Mouse (Mus musculus) lung, embryonic 16.5 days (tissue): ENCODE results near the gene Cdadc1. TPM values are rescaled to one million over a fixed set of nuclear protein-coding genes. Genes with fewer than 3 reads are reported as not detected.
"Not testable (repeated sequence)": the region's sequence is repeated elsewhere in the genome, so short reads cannot be mapped to it uniquely, and the experiment has no call there.

Source experiments
- ATAC-seq: fragments of 200-750 bp; cut with Nextera tagmentation; 2 replicates; pipeline ENCODE4 v1.8.0; 2017; ENCODE audit warnings: low read depth, mild to moderate bottlenecking, moderate library complexity
- H3K27ac ChIP-seq: fragments of 300-500 bp; sonication (generic); 2 replicates; pipeline ENCODE4 v1.5.1; 2014; ENCODE audit warnings: mild to moderate bottlenecking, control low read depth, low read length
- H3K27me3 ChIP-seq: fragments of 300-500 bp; sonication (generic); 2 replicates; pipeline ENCODE4 v1.6.1; 2014; ENCODE audit warnings: low read depth, low read length, mixed read lengths; ENCODE audit not compliant: control insufficient read depth, insufficient read depth
- H3K36me3 ChIP-seq: fragments of 300-500 bp; sonication (generic); 2 replicates; pipeline ENCODE4 v1.6.1; 2014; ENCODE audit warnings: low read length; ENCODE audit not compliant: control insufficient read depth, insufficient read depth
- H3K4me1 ChIP-seq: fragments of 300-500 bp; sonication (generic); replicated peaks from 2 replicates; pipeline ENCODE4 v1.6.1; 2014; ENCODE audit warnings: low read length, mixed read lengths; ENCODE audit not compliant: control insufficient read depth, insufficient read depth
- H3K4me2 ChIP-seq: fragments of 300-500 bp; sonication (generic); 2 replicates; pipeline ENCODE4 v1.6.1; 2014; ENCODE audit warnings: low read depth, low read length, control low read depth
- H3K4me3 ChIP-seq: fragments of 300-500 bp; sonication (generic); 2 replicates; pipeline ENCODE4 v1.5.1; 2014; ENCODE audit warnings: mild to moderate bottlenecking, low read length, control low read depth
- H3K9ac ChIP-seq: fragments of 300-500 bp; sonication (generic); 2 replicates; pipeline ENCODE4 v1.6.1; 2014; ENCODE audit warnings: low read length, control low read depth
- H3K9me3 ChIP-seq: fragments of 300-500 bp; sonication (generic); 2 replicates; pipeline ENCODE4 v1.6.1; 2016; ENCODE audit warnings: low read length; ENCODE audit not compliant: control insufficient read depth
- WGBS: fragments of 180-500 bp; shearing (Covaris S2); extraction: QIAGEN DNeasy Blood & Tissue Kit; methylation state at CpG from one replicate; pipeline ENCODE4 v1.1.7; 2014; 5-methylcytosine and 5-hydroxymethylcytosine counted together
- polyA plus RNA-seq: library from polyadenylated mRNA; unstranded; fragments of >200 nt; fragmentation: Nextera tagmentation; extraction: Ambion mirVana; gene quantifications from 2 replicates; pipeline ENCODE4 v1.2.1, GENCODE M21; 2015

Cdadc1 gene
- polyA plus RNA-seq, 1 experiment from 2014 or later: 35.3 TPM

DNA sequence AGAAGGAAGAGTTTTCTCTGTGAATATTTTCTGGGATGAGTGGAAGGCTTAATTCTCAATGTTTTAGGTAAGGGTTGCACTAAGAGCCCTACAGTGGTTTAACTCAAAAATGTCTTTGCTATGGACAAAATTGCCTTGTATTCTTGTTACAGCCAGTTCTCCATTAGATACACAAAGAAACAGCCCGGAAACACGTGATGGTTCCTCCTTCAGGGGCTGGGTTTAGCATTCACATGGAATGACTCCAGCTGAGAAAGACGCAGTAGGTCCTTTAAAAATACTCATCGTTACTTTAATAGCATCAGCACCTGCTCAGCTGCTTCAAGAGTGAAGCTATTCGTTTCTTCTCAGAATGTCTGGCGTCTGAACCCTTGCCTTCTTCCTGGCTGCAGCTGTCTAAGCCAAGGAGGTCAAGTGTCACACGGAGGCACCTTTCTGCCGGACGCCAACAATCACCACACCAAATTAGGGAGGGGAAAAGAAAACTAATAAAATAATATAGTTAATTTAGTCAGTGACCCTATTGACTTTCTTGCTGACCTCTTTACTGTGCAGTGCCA is 26.6 kb upstream of the Cdadc1 start:
- no peaks in the 10 kb centered on the region for H3K36me3 ChIP-seq
- H3K4me3 ChIP-seq: no peak overlapping the region
- peaks cover 8% of the 10 kb centered on the region; the same call in 1 of the 2 replicates for H3K27me3 ChIP-seq
- no peaks in the 10 kb centered on the region for H3K9me3 ChIP-seq
- no peak overlapping the region for H3K9ac ChIP-seq
- no peak overlapping the region for H3K27ac ChIP-seq
- peaks cover 19% of the 10 kb centered on the region for H3K4me1 ChIP-seq
- ATAC-seq: no peak
- WGBS: 40% methylated on average over 9 of the region's 9 CpGs
- H3K4me2 ChIP-seq: peak overlapping the region; percentile 86

GRCm38 (mm10) chr14:59616802-59617201 is 19.0 kb upstream of the Cdadc1 start:
- 71% methylated on average over 7 of the region's 7 CpGs for WGBS
- H3K27ac ChIP-seq: no peak overlapping the region
- H3K36me3 ChIP-seq: no peaks in the 10 kb centered on the region
- no peaks in the 10 kb centered on the region for H3K4me1 ChIP-seq
- H3K9ac ChIP-seq: no peak overlapping the region
- H3K9me3 ChIP-seq: no peaks in the 10 kb centered on the region
- no peak overlapping the region for H3K4me2 ChIP-seq
- no peaks in the 10 kb centered on the region; the same call in 1 of the 2 replicates for H3K27me3 ChIP-seq
- no peak for ATAC-seq
- H3K4me3 ChIP-seq: no peak overlapping the region

GRCm38 (mm10) chr14:59614149-59614548 is 16.4 kb upstream of the Cdadc1 start:
- H3K27ac ChIP-seq, H3K4me3 ChIP-seq, H3K27me3 ChIP-seq, H3K9me3 ChIP-seq, H3K4me1 ChIP-seq, ATAC-seq, H3K4me2 ChIP-seq, H3K36me3 ChIP-seq, H3K9ac ChIP-seq: not testable (repeated sequence)
- WGBS: 70% methylated on average over 3 of the region's 3 CpGs

DNA sequence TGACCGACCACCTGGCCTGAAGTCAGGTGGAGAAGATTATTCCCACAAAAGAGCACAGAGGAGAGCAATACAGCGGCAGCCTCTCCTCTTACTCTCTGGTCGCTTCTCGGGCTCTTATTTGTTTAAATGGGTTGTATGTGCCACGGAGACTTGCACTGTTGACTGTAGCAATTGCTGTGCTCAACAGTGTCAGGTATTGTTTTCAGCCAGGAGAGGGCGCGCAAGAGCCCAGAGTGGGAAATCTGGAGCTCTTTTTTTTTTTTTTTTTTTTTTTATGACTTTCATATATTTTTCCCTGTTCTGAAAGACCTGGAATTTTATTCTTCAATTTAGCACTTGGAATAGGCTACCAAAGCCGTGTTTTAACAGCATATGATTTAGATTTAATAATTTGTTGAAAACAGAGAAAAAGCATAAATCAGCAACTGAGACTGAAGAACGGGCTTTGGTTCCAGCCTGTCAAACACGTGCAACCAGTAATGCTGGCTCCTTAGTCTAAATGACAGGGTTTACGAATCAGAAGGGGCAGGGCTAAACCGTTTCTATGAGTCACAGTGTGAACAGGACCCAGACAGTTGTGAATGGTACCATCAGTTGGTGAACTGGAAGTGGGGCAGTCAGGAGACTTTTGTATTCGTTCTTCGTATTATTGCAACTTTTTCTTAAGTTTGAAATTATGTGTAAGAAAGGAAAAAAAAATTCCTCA is 15.3 kb upstream of the Cdadc1 start:
- no peaks in the 10 kb centered on the region for H3K4me1 ChIP-seq
- H3K27me3 ChIP-seq: no peaks in the 10 kb centered on the region; the same call in 1 of the 2 replicates
- no peaks in the 10 kb centered on the region for H3K9me3 ChIP-seq
- no peak for ATAC-seq
- no peak overlapping the region for H3K9ac ChIP-seq
- WGBS: 40% methylated on average over 14 of the region's 14 CpGs
- H3K36me3 ChIP-seq: no peaks in the 10 kb centered on the region
- no peak overlapping the region for H3K4me3 ChIP-seq
- H3K4me2 ChIP-seq: no peak overlapping the region
- H3K27ac ChIP-seq: no peak overlapping the region

DNA sequence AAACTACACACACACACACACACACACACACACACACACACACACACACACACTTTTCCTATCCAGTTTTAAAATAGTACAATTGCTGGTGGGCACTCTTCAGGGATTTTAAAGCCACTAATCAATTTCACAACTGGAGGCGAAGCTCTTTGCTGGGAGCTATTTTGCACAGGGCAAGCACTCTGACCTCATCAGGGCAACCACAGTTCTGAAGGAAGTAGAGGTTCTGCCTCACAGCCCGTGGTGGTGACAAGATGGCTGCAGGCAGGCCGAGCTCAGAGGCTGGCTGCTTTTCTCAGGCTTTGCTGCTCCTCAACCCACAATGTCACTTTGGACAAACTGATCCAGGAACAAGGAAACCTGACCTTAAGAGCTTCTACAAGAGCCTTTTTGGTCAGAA is 9.3 kb upstream of the Cdadc1 start:
- Histone ChIP-seq H3K27ac (no peak overlapping the region), H3K4me1 (no peaks in the 10 kb centered on the region), H3K4me3 (no peak overlapping the region), H3K9me3 (no peaks in the 10 kb centered on the region), H3K4me2 (no peak overlapping the region), H3K36me3 (no peaks in the 10 kb centered on the region), H3K27me3 (peaks cover 2% of the 10 kb centered on the region; the same call in 1 of the 2 replicates), H3K9ac (no peak overlapping the region)
- ATAC-seq: no peak
- WGBS: 44% methylated on average over 3 of the region's 3 CpGs

- Histone ChIP-seq H3K4me1 (no peaks in the 10 kb centered on the region), H3K27me3 (peaks cover 2% of the 10 kb centered on the region; the same call in 1 of the 2 replicates), H3K27ac (no peak overlapping the region), H3K4me2 (no peak overlapping the region), H3K36me3 (no peaks in the 10 kb centered on the region), H3K4me3 (no peak overlapping the region), H3K9me3 (no peaks in the 10 kb centered on the region), H3K9ac (no peak overlapping the region)
- WGBS: 13% methylated on average over 5 of the region's 5 CpGs
- ATAC-seq: no peak
Observed at GRCm38 (mm10) chr14:59605671-59606353, 8.1 kb upstream of the Cdadc1 start.

GRCm38 (mm10) chr14:59604002-59604645 is 6.4 kb upstream of the Cdadc1 start:
- Histone ChIP-seq H3K27me3 (peaks cover 2% of the 10 kb centered on the region; the same call in 1 of the 2 replicates), H3K9me3 (no peaks in the 10 kb centered on the region), H3K4me3 (no peak overlapping the region), H3K36me3 (no peaks in the 10 kb centered on the region), H3K9ac (no peak overlapping the region), H3K4me1 (no peaks in the 10 kb centered on the region), H3K27ac (no peak overlapping the region), H3K4me2 (no peak overlapping the region)
- no peak for ATAC-seq
- 48% methylated on average over 5 of the region's 5 CpGs for WGBS

DNA sequence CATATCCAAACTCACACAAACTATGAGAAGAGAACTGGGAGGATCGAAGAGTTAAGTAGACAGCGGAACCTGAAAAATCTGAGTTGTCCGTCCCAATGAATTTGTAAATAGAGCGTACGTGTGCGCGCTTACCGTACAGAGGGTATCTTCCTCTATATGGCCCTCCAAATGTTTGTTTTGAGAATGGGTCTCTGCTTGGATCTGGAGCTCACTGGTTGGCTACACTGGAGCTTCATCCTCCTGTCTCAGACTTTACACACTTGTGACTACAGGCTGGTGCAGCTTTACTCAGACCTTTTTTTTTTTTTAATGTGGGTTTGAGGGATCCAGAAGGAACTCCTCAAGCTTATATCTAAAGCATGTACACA is 485 bp upstream of the Cdadc1 start:
- no peaks in the 10 kb centered on the region for H3K9me3 ChIP-seq
- H3K4me1 ChIP-seq: peaks cover 11% of the 10 kb centered on the region
- peak overlapping the region; percentile 35; the same call in 1 of the 2 replicates for H3K27ac ChIP-seq
- ATAC-seq: peak; percentile 36
- peak overlapping the region; percentile 83 for H3K9ac ChIP-seq
- WGBS: under 1% methylated on average over 8 of the region's 8 CpGs
- peaks cover 2% of the 10 kb centered on the region; the same call in 1 of the 2 replicates for H3K27me3 ChIP-seq
- H3K4me2 ChIP-seq: peak overlapping the region; percentile 74
- H3K4me3 ChIP-seq: peak overlapping the region; percentile 81
- peaks cover 5% of the 10 kb centered on the region for H3K36me3 ChIP-seq

- Histone ChIP-seq H3K4me2 (no peak overlapping the region), H3K27me3 (no peaks in the 10 kb centered on the region), H3K4me1 (peaks cover 11% of the 10 kb centered on the region), H3K4me3 (no peak overlapping the region), H3K9ac (no peak overlapping the region), H3K36me3 (peaks cover 15% of the 10 kb centered on the region), H3K9me3 (no peaks in the 10 kb centered on the region), H3K27ac (no peak overlapping the region)
- no peak for ATAC-seq
- WGBS: 91% methylated on average over 3 of the region's 3 CpGs
Observed at GRCm38 (mm10) chr14:59594988-59595387, 2.8 kb downstream of the Cdadc1 start.
